Mouse (Mus musculus): ENCODE data around the gene Cd55.
A peak's percentile ranks its signal among the peaks of the same experiment; 100 is the strongest.
"Not testable (repeated sequence)": the region's sequence is repeated elsewhere in the genome, so short reads cannot be mapped to it uniquely, and the experiment has no call there.

Cd55 gene

GRCm38 (mm10) chr1:130462084-130462861 is at the start of gene Cd55:
TSS of gene Cd55 (minus strand) at chr1:130462744.
- DNase-seq (ENCODE audit: low read depth, low spot score), result peak; percentile 95

GRCm38 (mm10) chr1:130511823-130512370 is 49.4 kb upstream of the Cd55 start:
- DNase-seq (ENCODE audit: low read depth, low spot score), result no peak

- no peak for DNase-seq (ENCODE audit: low read depth, low spot score)
Observed at GRCm38 (mm10) chr1:130508957-130509350, 46.4 kb upstream of the Cd55 start.

- DNase-seq (ENCODE audit: low read depth, low spot score), result peak; percentile 5
Observed at GRCm38 (mm10) chr1:130508030-130508956, 45.7 kb upstream of the Cd55 start.

GRCm38 (mm10) chr1:130507408-130507807 is 44.9 kb upstream of the Cd55 start:
- no peak for DNase-seq (ENCODE audit: low read depth, low spot score)

- no peak for DNase-seq (ENCODE audit: low read depth, low spot score)
Observed at GRCm38 (mm10) chr1:130499962-130500361, 37.4 kb upstream of the Cd55 start.

GRCm38 (mm10) chr1:130498331-130498730 is 35.8 kb upstream of the Cd55 start:
- peak; percentile 8 for DNase-seq (ENCODE audit: low read depth, low spot score)

GRCm38 (mm10) chr1:130486816-130487545 is 24.4 kb upstream of the Cd55 start:
- no peak for DNase-seq (ENCODE audit: low read depth, low spot score)

GRCm38 (mm10) chr1:130485828-130486620 is 23.5 kb upstream of the Cd55 start:
- no peak for DNase-seq (ENCODE audit: low read depth, low spot score)

GRCm38 (mm10) chr1:130485376-130485775 is 22.8 kb upstream of the Cd55 start:
- no peak for DNase-seq (ENCODE audit: low read depth, low spot score)

GRCm38 (mm10) chr1:130474936-130475335 is 12.4 kb upstream of the Cd55 start:
- DNase-seq (ENCODE audit: low read depth, low spot score), result peak; percentile 71

- DNase-seq (ENCODE audit: low read depth, low spot score), result no peak
Observed at GRCm38 (mm10) chr1:130474226-130474625, 11.7 kb upstream of the Cd55 start.

GRCm38 (mm10) chr1:130470074-130470473 is 7.5 kb upstream of the Cd55 start:
- no peak for DNase-seq (ENCODE audit: low read depth, low spot score)

- DNase-seq (ENCODE audit: low read depth, low spot score), result no peak
Observed at GRCm38 (mm10) chr1:130467453-130467852, 4.9 kb upstream of the Cd55 start.

- no peak for DNase-seq (ENCODE audit: low read depth, low spot score)
Observed at GRCm38 (mm10) chr1:130464173-130464572, 1.6 kb upstream of the Cd55 start.

- no peak for DNase-seq (ENCODE audit: low read depth, low spot score)
Observed at GRCm38 (mm10) chr1:130462867-130463266, 323 bp upstream of the Cd55 start.

- DNase-seq (ENCODE audit: low read depth, low spot score), result no peak
Observed at GRCm38 (mm10) chr1:130455111-130455510, 7.4 kb downstream of the Cd55 start.

GRCm38 (mm10) chr1:130442930-130443329 is 19.6 kb downstream of the Cd55 start:
- DNase-seq (ENCODE audit: low read depth, low spot score), result not testable (repeated sequence)

- DNase-seq (ENCODE audit: low read depth, low spot score), result no peak
Observed at GRCm38 (mm10) chr1:130430920-130431319, 31.6 kb downstream of the Cd55 start.

GRCm38 (mm10) chr1:130428667-130429066 is 33.9 kb downstream of the Cd55 start:
- DNase-seq (ENCODE audit: low read depth, low spot score), result peak; percentile 10

Data from A20 (cell line).